Mouse (Mus musculus) spleen, adult 2 months (tissue): ENCODE data around the gene Mpped2.

Source experiments
- CTCF ChIP-seq: fragments of 200-500 bp; IDR thresholded peaks from 2 replicates; pipeline ENCODE4 v1.5.1; 2011; ENCODE audit warnings: mild to moderate bottlenecking, inconsistent platforms; ENCODE audit not compliant: insufficient read depth, insufficient read length, insufficient replicate concordance; ENCODE audit errors: extremely low read depth
- POLR2A ChIP-seq: fragments of 200-500 bp; IDR thresholded peaks from 2 replicates; pipeline ENCODE4 v1.6.1; 2011; ENCODE audit warnings: low read depth, low read length, inconsistent platforms

DNA sequence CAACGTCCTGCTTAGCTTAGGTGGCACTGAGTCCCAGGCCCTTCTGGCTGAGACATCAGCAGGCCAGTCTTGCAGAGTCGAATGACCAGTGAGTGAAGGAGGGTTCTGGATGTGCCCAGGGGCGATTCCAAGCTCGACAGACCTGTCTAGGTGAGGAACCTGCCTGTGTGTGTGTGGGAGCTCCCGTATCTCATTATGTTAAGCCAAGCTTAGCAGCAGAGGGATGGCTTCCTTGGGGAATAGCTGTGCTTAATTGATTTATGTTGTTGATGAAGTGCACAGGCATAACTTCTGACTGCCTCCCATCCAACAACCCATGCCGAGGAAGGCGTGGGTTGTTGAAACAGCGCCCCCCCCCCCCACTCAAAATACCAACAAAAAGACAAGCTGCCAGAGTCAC is 128.2 kb downstream of the Mpped2 start:
- TF ChIP-seq CTCF (no peak), POLR2A (no peak)
